Mouse (Mus musculus) heart, embryonic 15.5 days (tissue): ENCODE data around the gene Gm29427. TPM values are rescaled to one million over a fixed set of nuclear protein-coding genes. Genes with fewer than 3 reads are reported as not detected.

ENCODE experiments used
- ATAC-seq: fragments of 200-750 bp; cut with Nextera tagmentation; replicated peaks from 2 replicates; pipeline ENCODE4 v1.8.0; 2017; ENCODE audit warnings: low read depth, moderate TSS enrichment; ENCODE audit not compliant: insufficient number of reproducible peaks, insufficient read depth, low FRiP score
- H3K27ac ChIP-seq: fragments of 300-500 bp; sonication (generic); 2 replicates; pipeline ENCODE4 v1.5.1; 2015; ENCODE audit warnings: mild to moderate bottlenecking, inconsistent platforms
- H3K27me3 ChIP-seq: fragments of 300-500 bp; sonication (generic); 2 replicates; pipeline ENCODE4 v1.6.1; 2015; ENCODE audit warnings: inconsistent platforms
- H3K36me3 ChIP-seq: fragments of 300-500 bp; sonication (generic); 2 replicates; pipeline ENCODE4 v1.6.1; 2015; ENCODE audit warnings: mild to moderate bottlenecking, inconsistent platforms
- H3K4me1 ChIP-seq: fragments of 300-500 bp; sonication (generic); replicated peaks from 2 replicates; pipeline ENCODE4 v1.6.1; 2015; ENCODE audit warnings: inconsistent platforms
- H3K4me2 ChIP-seq: fragments of 300-500 bp; sonication (generic); 2 replicates; pipeline ENCODE4 v1.6.1; 2015; ENCODE audit warnings: inconsistent platforms, mild to moderate bottlenecking, moderate library complexity
- H3K4me3 ChIP-seq: fragments of 300-500 bp; sonication (generic); 2 replicates; pipeline ENCODE4 v1.5.1; 2015; ENCODE audit warnings: mild to moderate bottlenecking, inconsistent platforms
- H3K9ac ChIP-seq: fragments of 300-500 bp; sonication (generic); 2 replicates; pipeline ENCODE4 v1.6.1; 2015; ENCODE audit warnings: mild to moderate bottlenecking, inconsistent platforms
- H3K9me3 ChIP-seq: fragments of 300-500 bp; sonication (generic); replicated peaks from 2 replicates; pipeline ENCODE4 v1.6.1; 2016; ENCODE audit warnings: inconsistent platforms
- WGBS: fragments of 180-500 bp; shearing (Covaris S2); methylation state at CpG from one replicate; pipeline ENCODE4 v1.1.7; 2015; ENCODE audit warnings: mixed read lengths; 5-methylcytosine and 5-hydroxymethylcytosine counted together
- polyA plus RNA-seq: library from polyadenylated mRNA; unstranded; fragments of >200 nt; fragmentation: Nextera tagmentation; extraction: Ambion mirVana; gene quantifications from 2 replicates; pipeline ENCODE4 v1.2.1, GENCODE M21; 2015

The Gm29427 gene
- polyA plus RNA-seq, 1 experiment from 2014 or later: not detected

GRCm38 (mm10) chr1:130731741-130732337 is 16.2 kb upstream of the Gm29427 start, which contains the start of gene AA986860:
Gene AA986860, plus strand, starts transcription at chr1:130731976.
- Histone ChIP-seq H3K27me3 (no peaks in the 10 kb centered on the region), H3K4me2 (peak within 1 kb of the TSS; percentile 56), H3K9ac (no peak within 1 kb of the TSS), H3K27ac (no peak within 1 kb of the TSS), H3K4me3 (peak within 1 kb of the TSS; percentile 17), H3K36me3 (no peaks in the 10 kb centered on the region), H3K9me3 (no peaks in the 10 kb centered on the region), H3K4me1 (peaks cover 19% of the 10 kb centered on the region)
- 11% methylated on average over 10 of the region's 10 CpGs for WGBS
- peak; percentile 71; the same call in 1 of the 2 replicates for ATAC-seq

- H3K27ac ChIP-seq: no peak within 1 kb of the TSS
- no peaks in the 10 kb centered on the region for H3K36me3 ChIP-seq
- H3K9ac ChIP-seq: no peak within 1 kb of the TSS
- H3K4me1 ChIP-seq: peaks cover 12% of the 10 kb centered on the region
- H3K27me3 ChIP-seq: no peaks in the 10 kb centered on the region
- no peak within 1 kb of the TSS for H3K4me2 ChIP-seq
- H3K9me3 ChIP-seq: no peaks in the 10 kb centered on the region
- no peak within 1 kb of the TSS for H3K4me3 ChIP-seq
- WGBS: 70% methylated on average over 2 of the region's 2 CpGs
- no peak for ATAC-seq
Measured at GRCm38 (mm10) chr1:130729153-130729552, 13.6 kb upstream of the Gm29427 start, which contains the start of gene Pfkfb2. Gene Pfkfb2, minus strand, starts transcription at chr1:130729253.

GRCm38 (mm10) chr1:130728708-130729107 is 13.1 kb upstream of the Gm29427 start:
- WGBS: 88% methylated on average over 3 of the region's 3 CpGs
- no peaks in the 10 kb centered on the region for H3K9me3 ChIP-seq
- H3K27ac ChIP-seq: no peak overlapping the region
- no peak for ATAC-seq
- H3K4me1 ChIP-seq: peaks cover 12% of the 10 kb centered on the region
- no peak overlapping the region for H3K9ac ChIP-seq
- no peaks in the 10 kb centered on the region for H3K36me3 ChIP-seq
- no peak overlapping the region for H3K4me2 ChIP-seq
- no peaks in the 10 kb centered on the region for H3K27me3 ChIP-seq
- H3K4me3 ChIP-seq: no peak overlapping the region

- H3K9me3 ChIP-seq: no peaks in the 10 kb centered on the region
- no peaks in the 10 kb centered on the region for H3K27me3 ChIP-seq
- no peak overlapping the region for H3K4me2 ChIP-seq
- peaks cover 8% of the 10 kb centered on the region for H3K4me1 ChIP-seq
- WGBS: 44% methylated on average over 1 of the region's 1 CpGs
- H3K36me3 ChIP-seq: no peaks in the 10 kb centered on the region
- no peak overlapping the region for H3K9ac ChIP-seq
- H3K27ac ChIP-seq: no peak overlapping the region
- H3K4me3 ChIP-seq: no peak overlapping the region
- no peak for ATAC-seq
Measured at GRCm38 (mm10) chr1:130728070-130728469, 12.5 kb upstream of the Gm29427 start.

- Histone ChIP-seq H3K36me3 (no peaks in the 10 kb centered on the region), H3K27ac (no peak overlapping the region)
- 94% methylated on average over 2 of the region's 2 CpGs for WGBS
Measured at GRCm38 (mm10) chr1:130726396-130726795, 10.8 kb upstream of the Gm29427 start.

GRCm38 (mm10) chr1:130724206-130724605 is 8.6 kb upstream of the Gm29427 start:
- Histone ChIP-seq H3K4me1 (0 out of 2 replicates have a peak, but pooled peaks cover under 1% of the 10 kb centered on the region), H3K27me3 (no peaks in the 10 kb centered on the region), H3K4me2 (no peak overlapping the region), H3K9ac (no peak overlapping the region), H3K4me3 (no peak overlapping the region), H3K27ac (no peak overlapping the region), H3K9me3 (no peaks in the 10 kb centered on the region), H3K36me3 (0 out of 2 replicates have a peak, but pooled peaks cover 1% of the 10 kb centered on the region)
- WGBS: 90% methylated on average over 5 of the region's 5 CpGs
- no peak for ATAC-seq

More at GRCm38 (mm10) chr1:130726396-130726795, 10.8 kb upstream of the Gm29427 start:
- no peak for ATAC-seq
- H3K27me3 ChIP-seq: no peaks in the 10 kb centered on the region
- H3K9me3 ChIP-seq: no peaks in the 10 kb centered on the region
- no peak overlapping the region for H3K4me2 ChIP-seq
- no peak overlapping the region for H3K9ac ChIP-seq
- no peak overlapping the region for H3K4me3 ChIP-seq
- H3K4me1 ChIP-seq: peaks cover 1% of the 10 kb centered on the region; the same call in 1 of the 2 replicates

GRCm38 (mm10) chr1:130717291-130717871 is 1.8 kb upstream of the Gm29427 start, which contains the start of gene Yod1:
Gene Yod1, plus strand, starts transcription at chr1:130717327.
- WGBS: under 1% methylated on average over 54 of the region's 54 CpGs
- no peaks in the 10 kb centered on the region for H3K9me3 ChIP-seq
- 0 out of 2 replicates have a peak, but pooled peaks cover 8% of the 10 kb centered on the region for H3K36me3 ChIP-seq
- peak within 1 kb of the TSS; percentile 91 for H3K27ac ChIP-seq
- no peaks in the 10 kb centered on the region for H3K27me3 ChIP-seq
- H3K4me1 ChIP-seq: peaks cover 19% of the 10 kb centered on the region
- peak within 1 kb of the TSS; percentile 99 for H3K4me3 ChIP-seq
- H3K4me2 ChIP-seq: peak within 1 kb of the TSS; percentile 95
- H3K9ac ChIP-seq: peak within 1 kb of the TSS; percentile 97
- ATAC-seq: peak; percentile 76

- H3K9ac ChIP-seq: peak overlapping the region; percentile 97
- peak overlapping the region; percentile 95 for H3K4me2 ChIP-seq
- no peaks in the 10 kb centered on the region for H3K27me3 ChIP-seq
- H3K9me3 ChIP-seq: no peaks in the 10 kb centered on the region
- WGBS: 1% methylated on average over 42 of the region's 42 CpGs
- H3K27ac ChIP-seq: peak overlapping the region; percentile 91
- peak; percentile 17 for ATAC-seq
- peaks cover 19% of the 10 kb centered on the region for H3K4me1 ChIP-seq
- 0 out of 2 replicates have a peak, but pooled peaks cover 8% of the 10 kb centered on the region for H3K36me3 ChIP-seq
- H3K4me3 ChIP-seq: peak overlapping the region; percentile 99
Measured at GRCm38 (mm10) chr1:130716513-130717290, 1.1 kb upstream of the Gm29427 start.

- H3K4me3 ChIP-seq: peak overlapping the region; percentile 99
- under 1% methylated on average over 3 of the region's 3 CpGs for WGBS
- no peak for ATAC-seq
- H3K9me3 ChIP-seq: no peaks in the 10 kb centered on the region
- 0 out of 2 replicates have a peak, but pooled peaks cover 8% of the 10 kb centered on the region for H3K36me3 ChIP-seq
- peak overlapping the region; percentile 95 for H3K4me2 ChIP-seq
- H3K4me1 ChIP-seq: peaks cover 19% of the 10 kb centered on the region
- no peaks in the 10 kb centered on the region for H3K27me3 ChIP-seq
- peak overlapping the region; percentile 97 for H3K9ac ChIP-seq
- peak overlapping the region; percentile 91 for H3K27ac ChIP-seq
Measured at GRCm38 (mm10) chr1:130716218-130716512, 566 bp upstream of the Gm29427 start.

- Histone ChIP-seq H3K9me3 (no peaks in the 10 kb centered on the region), H3K4me2 (no peak overlapping the region), H3K9ac (no peak overlapping the region), H3K36me3 (0 out of 2 replicates have a peak, but pooled peaks cover 6% of the 10 kb centered on the region), H3K4me1 (peaks cover 20% of the 10 kb centered on the region), H3K27ac (no peak overlapping the region), H3K4me3 (no peak overlapping the region), H3K27me3 (no peaks in the 10 kb centered on the region)
- WGBS: 87% methylated on average over 4 of the region's 4 CpGs
- ATAC-seq: no peak
Measured at GRCm38 (mm10) chr1:130714046-130714445, 1.6 kb downstream of the Gm29427 start.
